ENCODE assay signal across 11 mouse cellular contexts in genomic region chr1:63667949-63668851, GRCm38 (mm10). TPM values are rescaled to one million over a fixed set of nuclear protein-coding genes. Genes with fewer than 3 reads are reported as not detected.
DNase-seq lines count a peak whose midpoint lies in the region; ATAC-seq and TF ChIP-seq lines count a peak whose summit lies in the region.
"Had no signal": no experiment of that assay in that cellular context is flagged by ENCODE, and none has a peak within 500 bp of the region (broad histone marks: within the 10 kb centered on the region; RNA-seq: fewer than 3 reads in every experiment).

No protein-coding gene starts in this region.

- 0 out of 2 replicates have a peak, but pooled peaks have one; percentile 30 for ATAC-seq in forebrain, embryonic 11.5 days (replicated peaks; ENCODE audit: low FRiP score)
- no peak for ATAC-seq in megakaryocyte, adult 5-6 weeks (ENCODE audit: poor library complexity, severe bottlenecking)
- ATAC-seq in hindbrain, postnatal 0 days: peak; percentile 81

- H3K9me3 ChIP-seq in forebrain, embryonic 11.5 days (ENCODE audit: control insufficient read depth, low read length): no peaks in the 10 kb centered on the region
- H3K9me3 ChIP-seq in forebrain, embryonic 10.5 days: no peaks in the 10 kb centered on the region
- H3K9me3 ChIP-seq in megakaryocyte, embryonic 14.5 days: 0 out of 2 replicates have a peak, but pooled peaks cover 3% of the 10 kb centered on the region
- H3K9me3 ChIP-seq in hindbrain, postnatal 0 days (ENCODE audit: low read length): no peaks in the 10 kb centered on the region

- DNase-seq in forebrain, embryonic 11.5 days (ENCODE audit: low spot score): no peak
- DNase-seq in forebrain, embryonic 10.5 days (ENCODE audit: extremely low spot score, low spot score): no peak
- DNase-seq in hindbrain, postnatal 0 days (ENCODE audit: low spot score): peak; percentile 67
- DNase-seq in retina, postnatal 1 day: peak; percentile 70
- no peak for DNase-seq in spleen, postnatal 36 days (ENCODE audit: low spot score in 2 of 2)
- no peak for DNase-seq in layer of hippocampus, adult 9-10 months (ENCODE audit: low spot score)

- H3K9ac ChIP-seq in forebrain, embryonic 11.5 days (ENCODE audit: low read length): no peak overlapping the region
- H3K9ac ChIP-seq in hindbrain, postnatal 0 days (replicated peaks; ENCODE audit: low read length): peak overlapping the region; percentile 18

- H3K4me3 ChIP-seq in forebrain, embryonic 11.5 days (ENCODE audit: low read depth, low read length): no peak overlapping the region
- H3K4me3 ChIP-seq in forebrain, embryonic 10.5 days: no peak overlapping the region; the same call in 1 of the 2 replicates
- peak overlapping the region; percentile 7 for H3K4me3 ChIP-seq in megakaryocyte, embryonic 14.5 days (replicated peaks)
- peak overlapping the region; percentile 11 for H3K4me3 ChIP-seq in hindbrain, postnatal 0 days (ENCODE audit: low read length)

- H3K27me3 ChIP-seq in forebrain, embryonic 11.5 days (ENCODE audit: control insufficient read depth, insufficient read depth, low read length): no peaks in the 10 kb centered on the region; the same call in 1 of the 2 replicates
- H3K27me3 ChIP-seq in forebrain, embryonic 10.5 days (ENCODE audit: poor library complexity, severe bottlenecking): peaks cover 17% of the 10 kb centered on the region
- H3K27me3 ChIP-seq in megakaryocyte, embryonic 14.5 days (replicated peaks): peaks cover 18% of the 10 kb centered on the region
- H3K27me3 ChIP-seq in hindbrain, postnatal 0 days (ENCODE audit: insufficient read depth, low read length): no peaks in the 10 kb centered on the region

- H3K27ac ChIP-seq in forebrain, embryonic 11.5 days (ENCODE audit: low read depth, low read length): no peak overlapping the region
- H3K27ac ChIP-seq in forebrain, embryonic 10.5 days: no peak overlapping the region
- peak overlapping the region; percentile 61 for H3K27ac ChIP-seq in hindbrain, postnatal 0 days

- H3K4me2 ChIP-seq in forebrain, embryonic 11.5 days (ENCODE audit: low read depth, low read length, severe bottlenecking): peak overlapping the region; percentile 19; the same call in 1 of the 2 replicates
- peak overlapping the region; percentile 53 for H3K4me2 ChIP-seq in hindbrain, postnatal 0 days (ENCODE audit: low read depth, low read length)

- 21% methylated on average over 13 of the region's 13 CpGs for WGBS in forebrain, embryonic 11.5 days
- 23% methylated on average over 13 of the region's 13 CpGs for WGBS in forebrain, embryonic 10.5 days
- WGBS in hindbrain, postnatal 0 days: 10% methylated on average over 13 of the region's 13 CpGs

- H3K4me1 ChIP-seq in forebrain, embryonic 11.5 days (replicated peaks; ENCODE audit: control insufficient read depth, insufficient read depth, low read length): peaks cover 4% of the 10 kb centered on the region; the same call in 1 of the 2 replicates
- peaks cover 17% of the 10 kb centered on the region for H3K4me1 ChIP-seq in forebrain, embryonic 10.5 days
- peaks cover 6% of the 10 kb centered on the region; the same call in 1 of the 2 replicates for H3K4me1 ChIP-seq in megakaryocyte, embryonic 14.5 days
- H3K4me1 ChIP-seq in hindbrain, postnatal 0 days (ENCODE audit: insufficient read depth, low read length): peaks cover 7% of the 10 kb centered on the region; the same call in 1 of the 2 replicates

- no peak for TF ChIP-seq CTCF in hindbrain, postnatal 0 days (IDR thresholded peaks at IDR 0.05; ENCODE audit: low read depth)

- H3K36me3 ChIP-seq in forebrain, embryonic 11.5 days (ENCODE audit: control insufficient read depth, insufficient read depth, low read length): no peaks in the 10 kb centered on the region
- no peaks in the 10 kb centered on the region for H3K36me3 ChIP-seq in forebrain, embryonic 10.5 days (replicated peaks)
- no peaks in the 10 kb centered on the region for H3K36me3 ChIP-seq in megakaryocyte, embryonic 14.5 days (replicated peaks; ENCODE audit: low read length)
- H3K36me3 ChIP-seq in hindbrain, postnatal 0 days (ENCODE audit: insufficient read depth, low read length): no peaks in the 10 kb centered on the region

RNA-seq across cellular contexts. Expression of gene Dytn, which starts 18.5 kb away (rescaled TPM):
- not detected in 2 replicates for polyA plus RNA-seq in forebrain, embryonic 11.5 days (2014; fragmentation: Nextera tagmentation; extraction: Ambion mirVana)
- not detected in 2 replicates for polyA plus RNA-seq in forebrain, embryonic 10.5 days (2016; fragmentation: Nextera tagmentation; extraction: Ambion mirVana)
- polyA plus RNA-seq in megakaryocyte, embryonic 14.5 days (2012; ENCODE audit: insufficient read depth, low replicate concordance): not detected in 2 replicates
- not detected in 2 replicates for total RNA-seq in megakaryocyte, adult 5-6 weeks (2015)
- not detected in 2 replicates for total RNA-seq in megakaryocyte, adult 5-6 weeks (2017)
- total RNA-seq in hindbrain, postnatal 0 days (2014; rRNA removed): 0.26 TPM in 1 of 2 replicates, not detected in the other
- 0.10 TPM in 1 of 2 replicates, not detected in the other for polyA plus RNA-seq in hindbrain, postnatal 0 days (2015; fragmentation: Nextera tagmentation; extraction: Ambion mirVana)
- total RNA-seq: adrenal gland, postnatal 14 days had no signal
- polyA plus RNA-seq: stomach, embryonic 14.5 days had no signal

RNA-seq across cellular contexts. Expression of gene Gm39653, which starts 52.4 kb away (rescaled TPM):
- polyA plus RNA-seq in forebrain, embryonic 11.5 days (2014; fragmentation: Nextera tagmentation; extraction: Ambion mirVana): not detected in 2 replicates
- polyA plus RNA-seq in forebrain, embryonic 10.5 days (2016; fragmentation: Nextera tagmentation; extraction: Ambion mirVana): not detected in 2 replicates
- not detected in 2 replicates for polyA plus RNA-seq in megakaryocyte, embryonic 14.5 days (2012; ENCODE audit: insufficient read depth, low replicate concordance)
- not detected in 2 replicates for total RNA-seq in megakaryocyte, adult 5-6 weeks (2015)
- total RNA-seq in megakaryocyte, adult 5-6 weeks (2017): not detected in 2 replicates
- not detected in 2 replicates for total RNA-seq in hindbrain, postnatal 0 days (2014; rRNA removed)
- polyA plus RNA-seq in hindbrain, postnatal 0 days (2015; fragmentation: Nextera tagmentation; extraction: Ambion mirVana): not detected in 2 replicates
- total RNA-seq: adrenal gland, postnatal 14 days; layer of hippocampus, adult 18-20 months had no signal
- polyA plus RNA-seq: stomach, embryonic 14.5 days had no signal

Comparison
In these comparisons a context has a peak if more than half of its experiments do, and no peak if none do; other contexts are left out.
1. DNase-seq: peak in hindbrain, postnatal 0 days (single experiment) and retina, postnatal 1 day (single experiment); none in forebrain, embryonic 11.5 days (single experiment), forebrain, embryonic 10.5 days (single experiment), spleen, postnatal 36 days (0 of 2) and layer of hippocampus, adult 9-10 months (single experiment).
2. H3K4me3 ChIP-seq: peak in megakaryocyte, embryonic 14.5 days (single experiment) and hindbrain, postnatal 0 days (single experiment); none in forebrain, embryonic 11.5 days (single experiment) and forebrain, embryonic 10.5 days (single experiment).